Mouse (Mus musculus) thymus, postnatal 0 days (tissue): ENCODE measurements around the gene Rgsl1. TPM values are rescaled to one million over a fixed set of nuclear protein-coding genes. Genes with fewer than 3 reads are reported as not detected.
"Not testable (repeated sequence)": the region's sequence is repeated elsewhere in the genome, so short reads cannot be mapped to it uniquely, and the experiment has no call there.

Experiments used
- DNase-seq: peaks from one replicate; pipeline ENCODE4 v3.0.0-alpha.2; 2015; ENCODE audit warnings: low spot score
- polyA plus RNA-seq: library from polyadenylated mRNA; unstranded; fragments of >200 nt; fragmentation: Nextera tagmentation; extraction: Ambion mirVana; gene quantifications from 2 replicates; pipeline ENCODE4 v1.2.1, GENCODE M21; 2015

Rgsl1 gene
- polyA plus RNA-seq, result 0.50 and 0.82 TPM in 2 replicates

DNA sequence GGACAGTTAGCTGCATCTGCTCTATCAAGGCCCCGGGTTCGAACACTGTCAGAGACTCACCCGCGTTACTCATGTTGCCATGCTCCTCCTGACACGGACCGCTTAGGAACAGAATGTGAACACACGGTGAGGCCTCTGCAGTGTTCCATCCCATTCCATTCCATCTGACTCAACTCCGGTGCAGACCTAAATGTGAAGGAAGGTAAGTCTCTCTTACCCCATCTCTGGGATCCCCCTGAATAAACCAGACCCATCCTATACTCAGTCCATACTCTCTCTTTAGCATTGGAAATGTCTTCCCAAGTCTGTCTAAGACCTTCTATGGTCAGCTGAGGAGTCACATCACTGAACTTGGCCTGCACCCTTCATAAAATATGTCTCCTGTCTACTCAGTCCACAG is at the start of gene Rgsl1:
Gene Rgsl1 (minus strand): TSS at position 101 of the 400 bp plus-strand sequence.
- no peak for DNase-seq

DNA sequence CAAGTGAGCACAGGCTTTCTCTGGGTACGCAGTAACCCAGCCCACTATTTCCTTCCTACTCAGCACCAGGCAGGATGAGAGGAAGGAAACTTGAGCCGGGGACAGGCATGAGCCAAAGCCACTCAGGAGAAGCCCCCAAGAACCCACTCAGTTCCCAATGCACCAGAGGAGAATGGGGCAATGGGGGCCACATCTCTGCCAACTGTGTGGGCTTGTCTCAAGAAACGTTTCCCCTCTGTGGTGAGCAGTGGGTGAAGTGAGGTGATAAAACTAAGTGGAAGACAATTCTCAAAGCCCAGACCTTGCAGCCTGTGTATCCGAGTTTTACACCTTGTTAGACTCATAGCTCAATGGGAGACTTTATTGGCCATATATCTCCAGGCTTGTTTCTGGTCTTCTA is 47.5 kb upstream of the Rgsl1 start, which contains the start of gene Teddm1a:
Gene Teddm1a (plus strand): TSS at position 301 of the 400 bp plus-strand sequence.
- no peak for DNase-seq

DNA sequence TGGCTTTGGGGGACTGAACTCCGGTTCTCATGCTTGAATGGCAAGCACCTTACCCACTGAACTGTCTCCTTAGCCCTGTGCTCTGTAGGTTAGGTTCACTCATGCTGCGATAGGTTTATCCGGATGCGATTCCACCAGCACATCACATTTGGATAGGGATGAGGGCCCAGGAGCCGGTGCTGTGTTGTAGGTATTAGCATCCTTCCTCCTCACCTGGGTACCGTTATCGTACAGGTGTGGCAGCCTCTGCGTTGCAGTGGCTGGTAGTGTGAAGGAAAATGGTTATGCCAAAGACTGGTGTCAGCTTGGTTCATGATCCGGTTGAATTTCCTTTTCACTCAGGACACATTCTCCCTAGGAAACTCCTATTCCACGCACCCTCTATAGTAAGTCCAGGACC is 46.2 kb upstream of the Rgsl1 start:
- DNase-seq, result no peak

DNA sequence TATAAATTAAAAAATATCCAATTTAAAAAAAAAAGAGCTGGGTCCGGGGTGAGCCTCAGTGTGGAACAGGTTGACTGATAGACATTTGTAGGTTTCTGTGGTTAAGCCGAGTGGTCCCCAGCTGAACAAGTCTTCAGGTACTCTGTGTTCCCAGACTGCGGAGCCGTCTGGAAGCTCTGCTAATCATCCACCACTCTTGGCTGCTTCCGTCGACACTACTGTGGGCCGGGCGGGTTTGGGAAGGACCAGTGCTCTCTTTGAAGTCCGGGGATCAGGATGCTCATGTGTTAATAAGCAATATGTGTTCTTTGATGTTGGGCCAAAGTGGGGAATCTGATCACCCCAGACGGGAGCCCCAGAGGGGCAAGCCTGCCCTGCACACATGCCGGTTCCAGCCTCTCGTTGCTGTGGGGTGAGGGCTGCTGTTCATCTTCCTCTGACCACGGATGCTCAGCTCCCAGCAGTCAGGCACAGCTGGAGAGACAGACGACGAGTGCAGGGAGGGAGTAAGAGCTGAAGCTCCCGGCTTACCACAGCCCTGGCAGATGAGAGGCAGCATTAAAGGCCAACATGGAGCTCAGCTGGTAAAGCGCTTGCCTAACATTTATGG is 42.2 kb upstream of the Rgsl1 start:
- DNase-seq, result no peak

DNA sequence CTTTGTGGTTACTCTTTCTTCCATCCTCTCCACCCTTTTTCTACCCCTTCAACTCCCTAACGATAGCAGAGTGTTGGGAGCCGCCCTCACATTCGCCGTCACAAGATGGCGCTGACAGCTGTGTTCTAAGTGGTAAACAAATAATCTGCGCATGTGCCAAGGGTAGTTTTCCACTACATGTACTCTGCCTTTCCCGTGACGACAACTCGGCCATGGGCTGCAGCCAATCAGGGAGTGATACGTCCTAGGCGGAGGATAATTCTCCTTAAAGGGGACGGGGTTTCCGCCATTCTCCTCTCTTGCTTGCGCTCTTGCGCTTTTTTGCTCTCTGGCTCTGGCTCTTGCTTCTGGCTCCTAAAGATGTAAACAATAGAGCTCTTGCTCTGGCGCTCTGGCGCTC is 36.4 kb upstream of the Rgsl1 start:
- DNase-seq, result not testable (repeated sequence)

DNA sequence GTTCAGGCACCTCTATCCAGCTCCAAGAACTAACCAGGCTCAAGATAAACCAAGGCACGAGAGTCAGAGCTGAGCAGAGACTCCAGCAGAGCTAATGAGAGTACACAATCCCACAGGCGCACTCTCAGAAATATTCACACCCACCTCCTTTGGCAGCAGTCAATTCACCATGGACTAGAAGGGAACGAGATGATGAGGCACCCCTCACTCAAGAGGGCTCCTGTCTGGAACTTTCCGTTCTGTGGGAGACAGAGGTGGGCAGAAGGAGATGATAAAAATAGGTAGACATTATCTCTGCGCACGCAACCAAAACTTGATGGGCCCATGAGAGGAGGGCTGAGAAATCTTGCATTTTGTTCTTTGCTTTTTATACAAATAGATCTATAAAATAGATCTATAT is 30.1 kb upstream of the Rgsl1 start, which contains the start of gene Teddm1b:
Gene Teddm1b (plus strand): TSS at position 301 of the 400 bp plus-strand sequence.
- DNase-seq, result no peak

DNA sequence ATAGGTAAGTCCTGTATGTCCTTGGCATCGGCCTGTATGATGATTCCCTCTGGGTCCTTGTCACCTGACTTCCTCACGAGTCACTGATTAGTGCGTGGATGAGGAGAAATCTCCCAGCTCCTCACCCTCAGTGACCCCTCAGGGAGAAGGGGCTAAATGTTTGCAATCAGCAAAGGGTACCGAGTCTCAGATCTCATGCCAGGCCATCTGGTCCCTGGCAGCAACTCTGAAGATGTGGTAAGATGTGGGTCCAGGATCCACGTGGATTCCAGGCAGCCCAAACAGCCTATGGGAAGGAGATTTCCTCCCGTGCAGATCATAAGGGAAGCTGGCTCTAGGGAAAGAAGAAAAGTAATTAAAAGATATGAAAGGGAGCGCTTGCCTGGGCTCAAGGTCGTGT is 12.0 kb upstream of the Rgsl1 start:
- no peak for DNase-seq

DNA sequence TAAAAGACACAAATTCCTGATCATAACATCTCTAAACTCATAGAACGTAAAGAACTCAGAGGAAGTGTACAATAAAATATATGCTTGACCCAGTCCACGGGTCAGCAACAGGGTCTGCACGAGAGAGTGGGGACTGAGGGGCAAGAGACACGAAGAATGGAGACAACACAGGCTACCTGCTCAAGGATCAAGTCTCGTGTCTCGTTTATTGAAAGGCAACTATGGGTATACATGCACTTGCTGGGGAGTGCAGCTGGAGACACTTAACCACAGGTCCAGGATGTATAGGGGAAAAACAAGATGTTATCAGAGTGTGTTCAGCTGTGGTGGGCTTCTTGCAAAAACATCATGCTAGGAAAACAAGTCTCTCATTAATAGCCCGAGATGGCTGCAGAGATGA is 8.8 kb upstream of the Rgsl1 start:
- DNase-seq, result peak; percentile 67

DNA sequence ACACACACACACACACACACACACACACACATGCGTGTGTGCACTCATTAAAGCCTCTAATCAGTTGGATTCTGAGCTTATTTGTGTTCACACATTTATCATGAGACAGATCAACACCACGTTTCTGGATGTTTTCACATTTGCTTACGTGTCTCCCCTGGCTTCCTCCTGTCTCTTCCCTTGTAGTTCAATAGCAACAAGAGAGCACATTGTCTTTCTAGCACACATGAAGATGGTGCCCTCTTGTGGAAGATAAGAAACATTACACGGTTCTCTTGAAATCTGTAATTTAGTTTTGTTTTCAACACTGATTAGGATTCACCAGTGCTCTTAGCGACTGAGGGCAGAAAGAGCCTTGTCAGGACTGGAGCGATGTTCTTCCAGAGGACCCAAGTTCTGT is 2.9 kb upstream of the Rgsl1 start:
- DNase-seq, result peak; percentile 84

DNA sequence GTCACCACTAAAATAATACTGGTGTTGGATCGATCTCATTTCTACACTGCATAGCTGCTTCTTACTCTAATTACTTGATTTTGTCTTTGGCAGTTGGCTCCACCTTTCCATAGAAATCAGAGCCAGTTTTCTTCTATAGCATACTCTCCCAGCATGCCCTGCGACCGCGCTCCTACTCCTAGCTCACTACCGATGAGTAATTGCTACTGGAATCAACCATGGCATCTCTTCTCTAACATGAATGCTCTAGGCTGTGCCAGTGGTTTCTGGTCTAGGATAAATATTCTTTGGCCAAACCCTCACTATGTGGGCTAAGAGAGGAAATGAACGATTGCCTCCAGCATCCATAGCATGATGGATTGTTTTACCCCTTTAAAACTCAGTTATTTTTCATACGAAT is 2.5 kb upstream of the Rgsl1 start:
- no peak for DNase-seq

DNA sequence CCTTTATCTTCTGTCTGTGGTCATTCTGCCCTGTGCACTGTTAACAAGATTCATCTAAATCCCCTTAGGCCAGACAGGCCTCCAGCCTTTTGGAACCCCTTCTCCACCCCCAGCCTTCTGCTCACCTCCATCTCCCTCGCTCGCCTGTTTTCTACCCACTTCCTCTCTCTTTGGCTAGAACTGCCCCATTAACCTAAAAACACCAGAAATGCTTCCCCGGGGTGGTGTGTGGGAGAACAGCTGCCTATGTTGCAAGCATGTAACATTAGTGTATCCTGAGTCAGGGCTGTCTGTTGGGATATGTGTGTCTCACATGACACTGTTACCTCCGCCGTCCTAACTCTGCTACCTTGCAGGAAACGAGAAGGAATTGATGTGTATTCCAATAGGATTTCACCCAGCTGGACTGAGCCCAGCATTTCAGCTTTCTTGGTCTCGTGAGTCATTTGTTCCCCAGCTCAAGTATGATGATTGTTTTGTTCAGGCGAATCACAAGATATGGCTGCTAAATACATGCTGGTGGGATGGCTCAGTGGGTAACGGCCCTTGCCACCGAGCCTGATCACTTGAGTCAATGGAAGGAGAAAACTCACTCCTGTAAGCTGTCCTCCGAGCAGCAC is 1.7 kb downstream of the Rgsl1 start:
- DNase-seq, result peak; percentile 88

DNA sequence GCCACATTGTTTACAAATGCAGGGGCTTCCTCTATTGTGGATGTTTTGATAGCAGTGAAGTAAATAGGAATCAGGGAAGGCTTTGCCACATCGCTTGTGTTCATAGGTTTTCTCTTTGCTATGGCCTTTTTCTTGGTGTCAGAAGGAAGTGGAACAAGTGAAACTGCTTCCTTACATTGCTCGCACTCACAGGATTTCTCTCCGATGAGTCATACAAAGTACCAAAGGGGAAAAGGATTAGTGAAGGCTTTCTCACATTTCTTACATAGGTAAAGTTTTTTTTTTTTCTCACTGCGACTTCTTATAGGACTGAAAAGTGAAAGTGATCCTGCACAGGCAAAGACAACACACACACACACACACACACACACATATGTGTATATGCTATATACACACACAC is 7.9 kb downstream of the Rgsl1 start:
- DNase-seq, result no peak

DNA sequence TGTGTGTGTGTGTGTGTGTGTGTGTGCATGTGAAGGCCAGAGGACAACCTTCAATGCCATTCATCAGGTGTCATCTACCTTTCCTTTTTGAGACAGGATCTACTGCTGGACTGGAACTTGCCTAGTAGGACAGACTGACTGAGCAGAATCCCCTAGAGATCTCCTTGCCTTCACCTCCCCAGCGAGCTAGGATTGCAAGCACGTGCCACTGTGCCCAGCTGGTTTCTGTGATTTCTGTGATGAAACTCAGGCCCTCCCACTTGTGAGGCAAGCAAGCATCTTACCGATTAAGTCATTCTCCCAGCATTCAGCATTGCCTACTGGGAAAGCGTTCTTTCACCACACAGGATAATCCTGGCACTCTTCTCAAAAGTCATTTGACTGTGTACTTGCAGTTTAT is 13.2 kb downstream of the Rgsl1 start:
- DNase-seq, result no peak

DNA sequence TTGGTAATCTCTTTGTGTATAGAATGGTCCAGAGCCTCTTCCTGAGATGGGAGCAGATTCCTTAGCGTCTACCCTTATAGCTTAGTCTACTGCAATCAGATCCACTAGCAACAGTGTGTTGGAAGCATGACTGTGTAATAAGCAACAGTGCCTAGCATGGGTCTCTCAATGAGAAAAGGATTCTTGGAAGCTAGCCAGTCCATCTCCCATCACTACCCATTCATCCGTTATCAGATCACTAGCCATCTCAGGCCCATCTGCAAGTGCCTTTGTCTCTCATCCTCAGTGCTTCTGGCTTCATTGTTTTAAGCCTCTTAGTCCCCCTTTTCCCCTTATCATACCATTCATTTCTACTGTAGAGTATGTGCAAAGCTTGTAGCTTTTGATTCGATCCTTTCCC is 23.7 kb downstream of the Rgsl1 start:
- DNase-seq, result no peak

DNA sequence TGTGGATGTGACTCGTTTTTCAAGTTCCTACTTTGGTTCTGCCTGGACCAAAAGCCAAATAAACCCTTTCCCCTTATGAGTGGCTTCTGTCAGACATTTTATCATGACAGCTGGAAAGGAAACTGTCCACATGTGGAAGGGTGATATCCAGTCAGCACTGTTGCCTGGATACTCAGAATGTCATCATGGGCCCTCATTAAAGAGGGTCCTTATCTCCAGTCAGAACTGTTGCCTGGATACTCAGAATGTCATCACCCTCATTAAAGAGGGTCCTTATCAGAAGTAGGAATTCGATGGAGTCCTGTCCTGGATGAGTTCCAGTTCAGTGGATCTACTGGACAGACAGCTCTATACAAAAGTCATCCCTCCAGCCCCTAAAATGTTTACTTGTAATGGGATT is 29.7 kb downstream of the Rgsl1 start:
- DNase-seq, result no peak

DNA sequence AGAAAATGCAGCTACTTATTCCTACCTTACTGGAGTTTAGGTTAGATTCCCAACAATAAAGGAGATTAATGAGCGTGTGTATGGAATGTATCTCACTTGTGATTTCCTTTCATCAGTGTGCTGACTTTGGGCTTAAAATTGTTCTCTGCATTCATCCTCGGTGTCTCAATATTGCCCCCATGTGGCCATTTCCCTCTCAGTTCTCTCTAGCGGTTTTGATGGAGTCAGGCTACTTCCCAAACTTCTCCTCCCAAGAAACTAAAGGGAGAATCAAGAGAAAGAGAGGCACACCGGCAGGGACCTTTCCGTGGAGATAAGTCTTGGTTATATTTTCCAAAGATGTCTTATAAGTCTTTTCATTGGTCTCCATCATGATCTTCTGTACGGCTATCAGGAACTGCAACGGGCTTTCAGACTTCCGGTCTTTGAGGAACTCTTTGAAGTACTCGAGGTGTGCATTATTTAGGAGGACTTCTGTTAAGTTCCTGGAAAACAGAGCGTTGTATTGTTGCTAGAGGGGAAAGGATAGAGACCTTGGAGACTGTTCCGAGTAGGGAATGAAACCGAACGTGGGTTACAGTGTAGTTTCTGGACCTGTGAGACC is 36.5 kb downstream of the Rgsl1 start:
- peak; percentile 62 for DNase-seq

DNA sequence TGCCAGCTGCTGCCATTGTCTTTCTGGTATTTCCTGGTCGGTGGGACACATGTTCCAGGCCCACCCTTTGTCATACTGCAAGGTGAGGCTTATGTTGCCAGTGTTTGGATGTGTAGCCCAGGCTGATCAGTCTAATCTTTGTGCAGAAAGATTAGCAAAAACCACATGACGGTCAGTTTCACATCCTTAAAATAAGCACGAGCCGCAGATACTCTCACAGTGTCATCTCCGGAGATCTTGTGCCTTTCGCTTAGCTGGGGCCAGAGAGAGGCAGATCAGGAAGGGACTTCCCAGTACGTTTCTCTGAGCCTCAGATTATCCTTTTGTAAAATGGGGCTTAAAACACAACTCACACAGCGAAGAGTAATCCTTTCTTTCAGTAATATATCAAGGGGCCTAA is 40.4 kb downstream of the Rgsl1 start:
- DNase-seq, result no peak

DNA sequence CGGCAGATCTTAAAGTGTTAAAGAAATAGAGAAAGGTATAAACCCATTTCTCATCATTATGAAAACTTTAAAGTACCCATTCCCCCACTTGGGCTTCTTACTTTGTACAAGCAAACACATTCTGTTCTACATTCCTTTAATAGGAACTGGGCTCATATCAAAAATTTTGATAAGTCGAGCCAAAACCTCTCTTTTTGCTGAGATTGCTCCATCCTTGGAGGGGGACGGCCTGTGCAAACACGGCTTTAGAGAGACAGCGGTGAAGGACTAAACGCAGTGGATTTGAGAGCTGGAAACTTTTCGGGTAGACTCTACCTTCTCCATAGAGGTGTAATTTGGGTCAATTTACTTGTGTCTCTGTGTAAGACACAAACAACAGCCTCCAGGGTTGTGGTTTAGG is 41.3 kb downstream of the Rgsl1 start:
- no peak for DNase-seq

DNA sequence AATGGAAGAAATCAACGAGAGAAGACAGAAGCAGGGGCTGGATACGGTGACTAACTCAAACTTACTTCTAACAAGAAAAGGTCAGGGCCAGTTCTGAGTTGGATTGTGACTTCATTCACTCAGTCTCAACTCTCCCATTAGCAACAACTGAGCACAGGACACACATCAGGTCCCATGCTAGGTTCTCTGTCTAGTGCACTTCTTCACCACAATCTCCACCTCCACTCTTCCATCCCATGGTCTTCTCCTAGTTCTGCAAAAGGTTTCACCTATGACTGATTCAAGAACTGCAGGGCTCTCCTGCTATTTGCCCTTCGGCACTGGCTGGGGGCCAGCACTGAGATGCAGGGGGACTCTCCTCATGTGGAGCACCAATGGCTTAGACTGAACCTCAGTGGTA is 49.7 kb downstream of the Rgsl1 start:
- DNase-seq, result no peak

DNA sequence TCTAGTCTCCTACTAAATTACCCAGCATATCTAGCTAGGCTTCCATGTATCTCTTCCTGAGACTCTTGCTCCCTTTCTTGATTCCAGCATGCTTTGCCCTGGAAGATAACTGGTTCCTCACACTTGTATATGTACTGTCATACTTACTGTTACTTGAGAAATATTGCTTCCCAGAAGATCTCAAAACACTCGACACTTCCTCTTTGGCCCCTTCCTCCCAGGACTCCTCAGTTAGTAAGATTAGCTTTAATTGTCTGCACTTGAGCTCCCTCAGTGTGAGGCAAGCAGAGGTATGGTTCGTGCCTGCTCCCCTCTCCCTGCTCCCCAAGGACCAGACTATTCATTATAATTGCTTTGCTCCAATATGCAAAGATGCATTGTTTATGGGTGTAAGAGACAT is 53.2 kb downstream of the Rgsl1 start:
- DNase-seq, result no peak

DNA sequence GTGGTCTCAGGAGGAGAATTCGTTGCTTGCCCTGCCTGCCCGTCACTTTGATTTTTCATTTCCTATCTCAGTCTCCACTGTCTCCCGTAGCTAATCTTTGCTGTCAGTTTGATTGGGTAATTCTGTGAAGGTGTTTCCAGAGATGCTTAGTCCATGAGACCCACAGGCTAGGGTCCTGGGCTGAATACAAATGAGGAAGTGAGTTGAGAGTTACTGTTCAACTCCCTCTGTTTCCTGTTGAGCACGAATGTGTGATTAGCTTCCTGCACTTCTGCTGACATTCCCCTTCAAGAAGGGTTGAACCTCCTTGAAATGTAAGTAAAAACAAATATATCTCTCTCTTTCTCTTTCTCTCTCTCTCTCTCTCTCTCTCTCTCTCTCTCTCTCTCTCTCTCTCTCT is 58.3 kb downstream of the Rgsl1 start:
- no peak for DNase-seq

DNA sequence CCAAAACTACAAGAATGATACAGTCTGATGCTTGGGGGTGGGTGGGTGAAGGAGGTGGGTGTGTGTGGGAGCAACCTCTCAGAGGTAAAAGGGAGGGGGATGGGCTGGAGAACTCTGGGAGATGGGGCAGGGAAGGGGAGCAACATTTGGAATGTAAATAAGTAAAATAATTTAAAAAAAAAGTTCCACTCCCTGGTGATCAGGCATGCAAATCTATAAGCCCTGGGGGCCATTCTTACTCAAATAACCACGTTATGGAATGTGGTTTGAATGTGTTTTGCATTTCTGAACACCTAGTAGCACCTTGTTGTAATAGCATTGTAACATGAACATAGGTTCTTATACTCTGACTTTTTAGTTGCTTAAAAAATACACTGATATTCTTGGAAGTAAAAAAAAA is 60.6 kb downstream of the Rgsl1 start:
- no peak for DNase-seq

DNA sequence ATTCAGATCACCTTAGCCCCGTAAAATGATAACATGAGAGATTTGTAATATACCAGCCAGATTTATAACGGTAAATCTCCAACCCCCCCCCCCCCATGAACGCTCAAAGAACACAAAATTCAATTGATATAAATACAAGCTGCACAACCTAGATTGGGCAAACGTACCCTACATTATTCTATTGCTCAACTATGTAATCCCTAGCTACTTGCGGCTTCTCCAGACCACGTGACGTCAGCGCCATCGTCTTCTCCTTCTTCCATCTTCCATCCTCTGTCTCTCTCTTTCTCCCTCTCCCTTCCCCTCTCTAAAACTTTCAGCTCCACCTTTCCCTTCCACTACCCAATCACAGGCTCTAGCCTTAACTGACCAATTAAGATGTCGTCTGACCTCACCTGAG is 65.7 kb downstream of the Rgsl1 start:
- no peak for DNase-seq
